Mouse (Mus musculus): ENCODE measurements at regions not wholly inside any gene's neighbourhood (a gene's known extent, or its start where the extent isn't known, plus 50 kb on each side); places are given as distances from the start of the nearest gene placed in this dataset.
"Not testable (repeated sequence)": the region's sequence is repeated elsewhere in the genome, so short reads cannot be mapped to it uniquely, and the experiment has no call there.

DNA sequence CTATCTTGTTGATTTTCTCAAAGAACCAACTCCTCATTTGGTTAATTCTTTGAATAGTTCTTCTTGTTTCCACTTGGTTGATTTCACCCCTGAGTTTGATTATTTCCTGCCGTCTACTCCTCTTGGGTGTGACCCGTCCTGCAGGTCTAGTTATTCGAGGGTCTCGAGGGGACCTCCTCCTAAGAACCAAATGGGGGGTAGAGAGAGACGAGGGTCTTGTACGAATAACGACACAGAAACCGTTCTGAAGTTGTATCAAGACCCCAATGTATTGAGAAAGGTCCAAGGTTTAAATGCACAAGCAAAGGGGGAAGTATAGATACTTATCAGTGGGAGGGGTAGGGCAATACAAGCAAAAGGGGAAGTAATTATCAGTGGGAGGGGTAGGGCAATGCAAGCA is 252.8 kb downstream of the Adgrg6 start:
- H3K9ac ChIP-seq (replicated peaks); H3K4me1 ChIP-seq (replicated peaks); H3K4me2 ChIP-seq (replicated peaks); H3K9me3 ChIP-seq; H3K27me3 ChIP-seq; H3K36me3 ChIP-seq; H3K27ac ChIP-seq; ATAC-seq; H3K4me3 ChIP-seq (replicated peaks): not testable (repeated sequence)
- WGBS = 87% methylated on average over 8 of the region's 8 CpGs

DNA sequence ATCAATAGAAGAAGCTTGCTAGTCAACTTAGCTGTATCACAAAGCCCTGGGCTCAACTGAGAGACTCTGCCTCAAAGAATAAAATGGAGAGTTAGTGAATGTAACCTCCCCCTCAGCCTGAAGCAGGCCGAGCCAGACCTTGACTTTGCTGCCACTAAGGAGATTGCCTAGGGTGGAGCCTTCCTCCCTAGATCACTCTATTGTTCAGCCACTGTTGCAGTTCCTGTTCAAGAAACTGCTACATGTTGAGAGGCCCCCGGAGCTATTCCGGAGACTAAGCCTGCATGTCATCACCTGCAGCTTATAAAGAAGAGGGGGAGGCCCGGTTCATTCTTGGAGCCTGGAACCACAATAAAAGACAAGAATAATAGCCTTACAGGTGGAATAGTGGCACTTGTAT is 257.9 kb downstream of the Adgrg6 start:
- no peak overlapping the region for H3K4me2 ChIP-seq (replicated peaks)
- ATAC-seq = no peak
- no peaks in the 10 kb centered on the region for H3K9me3 ChIP-seq
- no peaks in the 10 kb centered on the region for H3K27me3 ChIP-seq
- WGBS = 86% methylated on average over 4 of the region's 4 CpGs
- H3K4me1 ChIP-seq (replicated peaks) = no peaks in the 10 kb centered on the region
- H3K27ac ChIP-seq = no peak overlapping the region
- no peak overlapping the region for H3K9ac ChIP-seq (replicated peaks)
- H3K4me3 ChIP-seq (replicated peaks) = no peak overlapping the region
- H3K36me3 ChIP-seq = no peaks in the 10 kb centered on the region

DNA sequence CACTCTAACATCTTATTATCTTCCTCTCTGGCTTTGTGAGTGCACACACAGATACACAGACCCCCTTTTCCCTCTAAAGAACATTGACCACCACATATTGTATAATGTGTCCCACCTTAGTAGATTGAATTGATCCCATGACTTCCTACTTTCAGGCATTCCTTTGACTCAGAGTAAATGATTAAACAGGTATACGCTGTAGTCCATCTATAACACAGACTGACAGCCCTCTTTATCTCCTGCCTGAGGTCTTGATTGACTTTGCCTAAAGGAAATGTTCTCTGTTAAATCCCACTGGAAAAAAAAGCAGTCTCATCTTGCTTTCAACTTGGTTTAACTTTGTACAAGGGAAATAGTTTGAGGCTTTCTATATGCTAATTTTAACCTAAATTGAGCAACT is 268.8 kb downstream of the Adgrg6 start:
- H3K4me1 ChIP-seq (replicated peaks) = no peaks in the 10 kb centered on the region
- H3K27ac ChIP-seq = no peak overlapping the region
- H3K36me3 ChIP-seq = no peaks in the 10 kb centered on the region
- H3K4me3 ChIP-seq (replicated peaks) = no peak overlapping the region
- 93% methylated on average over 1 of the region's 1 CpGs for WGBS
- no peak for ATAC-seq
- no peak overlapping the region for H3K4me2 ChIP-seq (replicated peaks)
- no peak overlapping the region for H3K9ac ChIP-seq (replicated peaks)
- no peaks in the 10 kb centered on the region for H3K27me3 ChIP-seq
- H3K9me3 ChIP-seq = no peaks in the 10 kb centered on the region

DNA sequence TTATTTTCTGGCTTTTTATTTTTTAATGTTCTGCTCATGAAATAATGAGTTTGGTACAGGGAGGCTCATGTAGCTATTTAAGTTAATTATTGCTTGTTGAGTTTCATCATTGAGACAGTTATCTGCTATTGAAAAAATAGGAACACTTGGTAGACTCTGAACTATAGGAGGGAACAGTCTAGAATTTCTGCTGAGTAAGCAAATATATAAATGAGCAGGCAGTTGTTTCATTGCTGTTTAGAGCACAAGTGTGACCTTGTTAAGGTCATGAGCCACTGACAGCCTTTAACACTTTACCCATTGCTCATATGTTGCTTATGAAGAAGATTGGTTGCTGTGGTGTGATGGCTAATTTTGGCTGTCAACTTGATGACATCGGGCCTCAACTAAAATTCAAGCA is 270.0 kb downstream of the Adgrg6 start:
- no peak for ATAC-seq
- Histone ChIP-seq H3K4me1 (replicated peaks) (no peaks in the 10 kb centered on the region), H3K36me3 (no peaks in the 10 kb centered on the region), H3K27ac (no peak overlapping the region), H3K27me3 (no peaks in the 10 kb centered on the region), H3K4me2 (replicated peaks) (no peak overlapping the region), H3K4me3 (replicated peaks) (no peak overlapping the region), H3K9ac (replicated peaks) (no peak overlapping the region), H3K9me3 (no peaks in the 10 kb centered on the region)
- WGBS = 89% methylated on average over 1 of the region's 1 CpGs

DNA sequence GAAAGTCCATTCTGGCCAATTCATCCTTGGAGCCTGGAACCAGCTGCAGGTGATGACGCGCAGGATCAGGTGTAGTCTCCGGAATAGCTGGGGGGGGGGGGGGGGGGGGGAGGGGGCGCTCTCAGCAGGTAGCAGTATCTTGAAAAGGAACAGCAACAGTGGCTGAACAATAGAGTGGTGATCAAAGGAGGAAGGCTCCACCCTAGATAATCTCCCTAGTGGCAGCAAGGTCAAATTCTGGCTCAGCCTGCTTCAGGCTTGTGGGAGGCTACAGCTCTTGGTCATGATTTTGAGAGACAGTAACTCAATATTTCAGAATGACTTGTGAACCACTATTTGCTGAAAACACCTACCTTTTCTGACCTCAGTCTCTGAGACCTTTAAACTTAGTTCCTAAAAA is 275.5 kb downstream of the Adgrg6 start:
- no peak for ATAC-seq
- H3K4me2 ChIP-seq (replicated peaks) = no peak overlapping the region
- no peak overlapping the region for H3K9ac ChIP-seq (replicated peaks)
- no peaks in the 10 kb centered on the region for H3K4me1 ChIP-seq (replicated peaks)
- no peak overlapping the region for H3K27ac ChIP-seq
- WGBS = 7% methylated on average over 3 of the region's 4 CpGs
- no peaks in the 10 kb centered on the region for H3K27me3 ChIP-seq
- no peaks in the 10 kb centered on the region for H3K36me3 ChIP-seq
- H3K4me3 ChIP-seq (replicated peaks) = no peak overlapping the region
- no peaks in the 10 kb centered on the region for H3K9me3 ChIP-seq

DNA sequence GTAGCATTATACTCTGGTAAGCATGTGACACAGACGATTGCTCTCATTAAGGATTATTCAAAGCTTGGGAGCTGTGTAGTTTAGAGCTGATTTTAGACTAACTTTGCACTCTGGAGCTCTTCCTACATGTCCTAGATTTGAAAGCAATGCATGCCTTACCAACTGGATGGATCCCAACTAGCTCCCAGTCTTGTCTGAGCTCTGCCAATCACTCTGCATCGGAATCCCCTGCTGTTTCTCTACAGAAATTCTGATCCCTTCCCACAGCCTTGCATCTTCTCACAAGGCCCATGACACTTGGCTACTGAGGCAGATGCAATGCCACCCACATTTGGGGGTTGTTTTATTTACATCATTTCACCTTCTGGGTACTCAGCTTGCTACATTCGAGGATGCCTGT is 277.8 kb downstream of the Adgrg6 start:
- H3K4me2 ChIP-seq (replicated peaks) = no peak overlapping the region
- H3K27ac ChIP-seq = no peak overlapping the region
- no peak for ATAC-seq
- H3K27me3 ChIP-seq = no peaks in the 10 kb centered on the region
- H3K36me3 ChIP-seq = no peaks in the 10 kb centered on the region
- H3K9ac ChIP-seq (replicated peaks) = no peak overlapping the region
- H3K4me1 ChIP-seq (replicated peaks) = no peaks in the 10 kb centered on the region
- 86% methylated on average over 3 of the region's 3 CpGs for whole genome bisulfite sequencing
- H3K4me3 ChIP-seq (replicated peaks) = no peak overlapping the region
- no peaks in the 10 kb centered on the region for H3K9me3 ChIP-seq

DNA sequence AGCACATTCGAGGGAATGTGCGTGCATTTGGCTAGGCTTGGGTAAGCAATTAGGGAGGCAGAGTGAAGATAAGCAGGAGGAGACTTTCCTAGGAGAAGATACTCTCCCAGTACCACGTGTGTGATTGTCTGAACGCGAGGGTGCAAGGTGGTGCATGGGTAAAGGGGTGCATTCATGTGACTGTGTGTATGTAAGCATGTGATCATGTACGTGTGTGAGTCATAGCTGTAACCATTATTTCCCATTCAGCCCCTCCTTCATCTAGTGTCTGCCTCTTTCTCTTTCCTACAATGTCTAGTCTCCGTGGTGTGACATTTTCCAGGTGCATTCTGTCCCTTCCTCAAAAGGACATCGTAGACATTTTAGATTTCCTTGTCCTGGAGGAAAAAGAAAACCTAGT is 273.8 kb downstream of the Hivep2 start:
- no peak for ATAC-seq
- H3K9ac ChIP-seq (replicated peaks) = no peak overlapping the region
- 90% methylated on average over 8 of the region's 8 CpGs for WGBS
- no peak overlapping the region for H3K27ac ChIP-seq
- H3K9me3 ChIP-seq = no peaks in the 10 kb centered on the region
- H3K4me1 ChIP-seq (replicated peaks) = no peaks in the 10 kb centered on the region
- H3K4me3 ChIP-seq (replicated peaks) = no peak overlapping the region
- H3K27me3 ChIP-seq = no peaks in the 10 kb centered on the region
- H3K36me3 ChIP-seq = no peaks in the 10 kb centered on the region
- no peak overlapping the region for H3K4me2 ChIP-seq (replicated peaks)

DNA sequence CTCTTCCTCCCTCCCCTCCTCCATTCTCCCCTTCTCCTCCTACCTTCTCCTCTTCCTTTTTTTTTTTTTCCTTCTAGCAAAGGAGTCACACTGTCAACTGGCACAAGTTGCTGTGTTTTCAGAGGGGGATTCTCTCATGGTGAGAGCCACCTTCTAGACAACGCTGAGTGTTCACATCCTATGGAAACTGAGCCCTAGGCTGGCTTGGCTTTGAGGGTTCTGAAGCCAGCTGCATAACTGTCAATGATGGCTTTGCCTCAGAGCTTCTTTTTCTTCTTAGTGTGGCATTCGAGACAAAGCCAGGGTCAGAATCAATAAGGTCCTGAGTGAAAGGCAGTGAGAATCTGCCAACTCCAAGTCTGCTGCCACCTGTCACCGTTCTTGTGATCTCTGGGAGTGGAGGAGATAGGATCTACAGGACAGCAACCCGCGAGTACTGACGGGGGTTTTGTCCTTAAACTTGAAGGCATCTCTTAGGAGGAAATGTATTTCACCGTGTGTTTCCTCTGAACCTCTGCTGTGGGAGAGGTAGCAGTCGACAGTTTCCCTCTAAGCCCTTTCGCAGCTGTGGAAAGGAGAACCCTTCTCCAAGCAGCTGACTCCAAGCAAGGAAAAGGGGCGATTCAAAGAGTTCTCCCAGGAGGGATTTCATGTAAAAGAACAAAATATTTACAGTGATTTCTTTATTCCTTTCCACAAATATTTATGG is 269.2 kb downstream of the Hivep2 start:
- no peak overlapping the region for H3K4me2 ChIP-seq (replicated peaks)
- 80% methylated on average over 10 of the region's 10 CpGs for WGBS
- H3K27ac ChIP-seq = no peak overlapping the region
- no peaks in the 10 kb centered on the region for H3K27me3 ChIP-seq
- H3K4me1 ChIP-seq (replicated peaks) = no peaks in the 10 kb centered on the region
- H3K9me3 ChIP-seq = no peaks in the 10 kb centered on the region
- H3K36me3 ChIP-seq = no peaks in the 10 kb centered on the region
- H3K4me3 ChIP-seq (replicated peaks) = no peak overlapping the region
- ATAC-seq = no peak
- no peak overlapping the region for H3K9ac ChIP-seq (replicated peaks)

DNA sequence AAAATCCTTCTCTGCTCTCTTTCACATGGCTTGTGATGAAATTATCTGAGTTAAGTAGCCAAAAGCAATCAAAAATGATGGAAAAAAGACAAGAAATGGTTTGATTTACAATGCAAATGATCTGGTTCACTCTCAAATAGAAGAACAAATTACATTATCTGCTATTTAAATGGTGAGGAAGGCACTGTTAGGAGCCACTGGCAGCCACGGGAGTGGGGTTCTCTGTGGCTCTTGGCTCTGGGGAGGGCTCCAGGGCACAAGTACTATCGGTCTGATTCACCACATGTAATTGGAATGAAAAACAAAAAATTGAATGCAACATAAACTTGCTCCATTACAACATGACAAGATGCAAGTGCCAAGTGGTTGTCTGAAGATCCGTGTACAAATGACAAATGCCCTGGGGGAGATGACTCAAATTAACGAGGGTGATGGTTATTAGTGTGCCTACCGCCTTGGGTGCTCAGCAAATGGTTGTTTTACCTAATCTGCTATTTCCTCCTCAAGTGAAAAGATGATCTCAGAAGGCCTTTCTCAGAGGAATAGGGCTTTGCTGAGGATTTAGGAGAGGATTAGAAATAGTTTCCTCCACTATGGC is 268.2 kb downstream of the Hivep2 start:
- Histone ChIP-seq H3K4me2 (replicated peaks) (no peak overlapping the region), H3K27ac (no peak overlapping the region), H3K9ac (replicated peaks) (no peak overlapping the region), H3K4me3 (replicated peaks) (no peak overlapping the region), H3K4me1 (replicated peaks) (no peaks in the 10 kb centered on the region), H3K27me3 (no peaks in the 10 kb centered on the region), H3K9me3 (no peaks in the 10 kb centered on the region), H3K36me3 (no peaks in the 10 kb centered on the region)
- 54% methylated on average over 5 of the region's 5 CpGs for WGBS
- ATAC-seq = no peak

DNA sequence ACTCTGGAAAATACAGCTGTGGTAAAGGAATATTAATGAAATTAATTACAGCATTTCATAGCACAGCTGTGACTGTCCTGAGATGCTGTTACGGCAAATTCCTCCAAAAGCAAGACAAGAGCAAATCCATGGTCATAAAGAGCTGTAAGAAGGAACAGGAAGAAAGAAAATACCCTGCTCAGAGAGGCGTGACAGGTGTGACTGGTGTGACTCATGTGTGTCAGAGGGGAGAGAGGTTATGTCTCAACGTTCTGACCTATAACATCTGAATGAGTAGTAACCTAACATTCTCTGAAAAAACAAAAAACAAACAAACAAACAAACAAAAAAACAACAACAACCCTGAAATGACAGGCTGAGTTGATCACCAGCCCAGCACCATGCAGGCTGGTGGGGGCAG is 267.5 kb downstream of the Hivep2 start:
- ATAC-seq = no peak
- no peaks in the 10 kb centered on the region for H3K4me1 ChIP-seq (replicated peaks)
- H3K27ac ChIP-seq = no peak overlapping the region
- WGBS = 77% methylated on average over 3 of the region's 3 CpGs
- H3K27me3 ChIP-seq = no peaks in the 10 kb centered on the region
- H3K4me3 ChIP-seq (replicated peaks) = no peak overlapping the region
- no peak overlapping the region for H3K4me2 ChIP-seq (replicated peaks)
- H3K9ac ChIP-seq (replicated peaks) = no peak overlapping the region
- no peaks in the 10 kb centered on the region for H3K36me3 ChIP-seq
- H3K9me3 ChIP-seq = no peaks in the 10 kb centered on the region

DNA sequence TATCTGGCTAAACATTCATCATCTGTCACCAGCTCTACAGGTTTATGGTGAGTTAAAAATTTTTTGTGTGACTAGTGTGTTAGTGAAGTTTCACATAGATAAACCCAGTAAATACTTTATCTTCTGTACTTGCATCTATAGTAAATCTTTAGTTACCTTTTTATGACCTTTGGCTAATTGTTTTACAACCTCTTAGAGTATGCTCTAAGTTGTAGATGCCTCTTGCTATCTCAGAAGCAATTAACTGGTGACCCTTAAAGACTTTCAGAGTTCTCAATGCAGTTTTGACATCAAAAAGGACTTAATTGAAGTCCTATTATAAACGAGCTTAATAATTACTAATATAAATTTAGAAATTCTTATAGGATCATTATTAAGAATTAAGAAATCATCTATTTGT is 265.6 kb downstream of the Hivep2 start:
- Histone ChIP-seq H3K4me3 (replicated peaks) (no peak overlapping the region), H3K27ac (no peak overlapping the region), H3K9me3 (no peaks in the 10 kb centered on the region), H3K27me3 (no peaks in the 10 kb centered on the region), H3K36me3 (no peaks in the 10 kb centered on the region), H3K9ac (replicated peaks) (no peak overlapping the region), H3K4me1 (replicated peaks) (no peaks in the 10 kb centered on the region), H3K4me2 (replicated peaks) (no peak overlapping the region)
- 86% methylated on average over 1 of the region's 1 CpGs for WGBS
- no peak for ATAC-seq

DNA sequence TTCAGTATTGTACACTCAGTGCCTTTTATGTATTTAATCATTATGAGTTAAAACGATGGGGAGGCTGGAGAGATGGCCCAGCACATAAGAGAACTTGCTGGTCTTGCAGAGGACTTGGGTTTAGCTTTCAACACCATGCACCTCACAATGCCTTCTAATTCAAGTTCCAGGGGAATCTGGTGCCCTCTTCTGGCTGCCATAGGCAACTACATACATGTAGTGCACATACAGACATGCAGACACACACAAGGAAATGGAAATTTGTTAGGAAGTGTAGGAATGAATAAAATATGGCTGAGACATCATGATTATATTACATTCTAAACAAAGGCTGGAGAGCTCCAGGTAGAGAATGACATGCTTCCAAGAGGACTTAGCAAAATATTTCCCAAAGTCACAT is 251.4 kb downstream of the Hivep2 start:
- H3K9me3 ChIP-seq = no peaks in the 10 kb centered on the region
- no peaks in the 10 kb centered on the region for H3K36me3 ChIP-seq
- H3K27me3 ChIP-seq = no peaks in the 10 kb centered on the region
- no peak overlapping the region for H3K27ac ChIP-seq
- no peak overlapping the region for H3K9ac ChIP-seq (replicated peaks)
- no peaks in the 10 kb centered on the region for H3K4me1 ChIP-seq (replicated peaks)
- ATAC-seq = no peak
- no peak overlapping the region for H3K4me2 ChIP-seq (replicated peaks)
- 91% methylated on average over 1 of the region's 1 CpGs for WGBS
- H3K4me3 ChIP-seq (replicated peaks) = no peak overlapping the region

All from midbrain, embryonic 13.5 days (tissue).